Mouse (Mus musculus) intestine, postnatal 0 days (tissue): Measurements from ENCODE around the gene Cand1. TPM values are rescaled to one million over a fixed set of nuclear protein-coding genes. Genes with fewer than 3 reads are reported as not detected.

Experiments used
- ATAC-seq: fragments of 200-750 bp; cut with Nextera tagmentation; 2 replicates; pipeline ENCODE4 v1.8.0; 2017; ENCODE audit warnings: mild to moderate bottlenecking, moderate TSS enrichment, moderate library complexity
- H3K27ac ChIP-seq: fragments of 300-500 bp; sonication (generic); 2 replicates; pipeline ENCODE4 v1.5.1; 2014; ENCODE audit warnings: mild to moderate bottlenecking, low read depth, low read length, moderate library complexity
- H3K27me3 ChIP-seq: fragments of 300-500 bp; sonication (generic); replicated peaks from 2 replicates; pipeline ENCODE4 v1.6.1; 2014; ENCODE audit warnings: low read length, mixed read lengths; ENCODE audit not compliant: control insufficient read depth, insufficient read depth
- H3K36me3 ChIP-seq: fragments of 300-500 bp; sonication (generic); 2 replicates; pipeline ENCODE4 v1.6.1; 2014; ENCODE audit warnings: mild to moderate bottlenecking, moderate library complexity; ENCODE audit not compliant: control insufficient read depth, insufficient read depth
- H3K4me1 ChIP-seq: fragments of 300-500 bp; sonication (generic); replicated peaks from 2 replicates; pipeline ENCODE4 v1.6.1; 2014; ENCODE audit warnings: antibody characterized with exemption, low read length, mixed read lengths; ENCODE audit not compliant: control insufficient read depth, insufficient read depth
- H3K4me2 ChIP-seq: fragments of 300-500 bp; sonication (generic); replicated peaks from 2 replicates; pipeline ENCODE4 v1.6.1; 2014; ENCODE audit warnings: low read depth, mild to moderate bottlenecking, moderate library complexity
- H3K4me3 ChIP-seq: fragments of 300-500 bp; sonication (generic); 2 replicates; pipeline ENCODE4 v1.5.1; 2014; ENCODE audit warnings: low read depth, low read length
- H3K9ac ChIP-seq: fragments of 300-500 bp; sonication (generic); 2 replicates; pipeline ENCODE4 v1.6.1; 2014; ENCODE audit warnings: mild to moderate bottlenecking, low read depth, low read length
- H3K9me3 ChIP-seq: fragments of 300-500 bp; sonication (generic); 2 replicates; pipeline ENCODE4 v1.6.1; 2016; ENCODE audit warnings: mixed run types; ENCODE audit not compliant: control insufficient read depth
- CTCF ChIP-seq: sonication (generic); IDR thresholded peaks from 2 replicates; pipeline ENCODE4 v1.5.1; 2016; ENCODE audit warnings: low read depth, mild to moderate bottlenecking, control low read depth, antibody characterized with exemption, moderate library complexity
- WGBS: fragments of 180-500 bp; shearing (Covaris S2); extraction: QIAGEN DNeasy Blood & Tissue Kit; methylation state at CpG from one replicate; pipeline ENCODE4 v1.1.7; 2014; 5-methylcytosine and 5-hydroxymethylcytosine counted together
- polyA plus RNA-seq: library from polyadenylated mRNA; unstranded; fragments of >200 nt; fragmentation: Nextera tagmentation; extraction: Ambion mirVana; gene quantifications from 2 replicates; pipeline ENCODE4 v1.2.1, GENCODE M21; 2015

Cand1 gene
- polyA plus RNA-seq, result 13.6 and 16.9 TPM in 2 replicates

GRCm38 (mm10) chr10:119239969-119240721 lies at the start of gene Cand1:
Gene Cand1 (minus strand): TSS chr10:119240055.
- Histone ChIP-seq H3K9me3 (no peaks in the 10 kb centered on the region), H3K36me3 (no peaks in the 10 kb centered on the region), H3K4me3 (peak within 1 kb of the TSS; percentile 98), H3K4me2 (peak within 1 kb of the TSS; percentile 76), H3K27ac (peak within 1 kb of the TSS; percentile 98), H3K27me3 (no peaks in the 10 kb centered on the region), H3K9ac (peak within 1 kb of the TSS; percentile 94), H3K4me1 (peaks cover 3% of the 10 kb centered on the region; the same call in 1 of the 2 replicates)
- WGBS, result under 1% methylated on average over 66 of the region's 67 CpGs
- no peak for TF ChIP-seq CTCF
- ATAC-seq, result peak; percentile 99

- WGBS, result 82% methylated on average over 10 of the region's 10 CpGs
- no peak for ATAC-seq
- H3K9ac ChIP-seq, result no peak overlapping the region
- H3K4me2 ChIP-seq, result no peak overlapping the region
- no peak overlapping the region for H3K27ac ChIP-seq
- TF ChIP-seq CTCF, result no peak
- no peak overlapping the region for H3K4me3 ChIP-seq
- no peaks in the 10 kb centered on the region for H3K4me1 ChIP-seq
- H3K27me3 ChIP-seq, result no peaks in the 10 kb centered on the region
- H3K36me3 ChIP-seq, result no peaks in the 10 kb centered on the region
- no peaks in the 10 kb centered on the region for H3K9me3 ChIP-seq
Observed at GRCm38 (mm10) chr10:119278871-119279270, 39.0 kb upstream of the Cand1 start.

GRCm38 (mm10) chr10:119274333-119274732 lies 34.5 kb upstream of the Cand1 start:
- Histone ChIP-seq H3K27me3 (no peaks in the 10 kb centered on the region), H3K9ac (no peak overlapping the region), H3K36me3 (no peaks in the 10 kb centered on the region), H3K27ac (no peak overlapping the region), H3K4me1 (no peaks in the 10 kb centered on the region), H3K4me2 (no peak overlapping the region), H3K4me3 (no peak overlapping the region), H3K9me3 (no peaks in the 10 kb centered on the region)
- ATAC-seq, result no peak
- 86% methylated on average over 6 of the region's 6 CpGs for WGBS
- TF ChIP-seq CTCF, result no peak

GRCm38 (mm10) chr10:119272536-119272935 lies 32.7 kb upstream of the Cand1 start:
- TF ChIP-seq CTCF, result no peak
- no peak overlapping the region for H3K4me3 ChIP-seq
- H3K4me2 ChIP-seq, result no peak overlapping the region
- H3K36me3 ChIP-seq, result no peaks in the 10 kb centered on the region
- H3K9ac ChIP-seq, result no peak overlapping the region
- 79% methylated on average over 10 of the region's 10 CpGs for WGBS
- no peaks in the 10 kb centered on the region for H3K9me3 ChIP-seq
- no peaks in the 10 kb centered on the region for H3K4me1 ChIP-seq
- ATAC-seq, result no peak
- H3K27me3 ChIP-seq, result no peaks in the 10 kb centered on the region
- H3K27ac ChIP-seq, result no peak overlapping the region

- Histone ChIP-seq H3K9ac (no peak overlapping the region), H3K4me3 (no peak overlapping the region), H3K4me2 (no peak overlapping the region), H3K4me1 (no peaks in the 10 kb centered on the region), H3K9me3 (no peaks in the 10 kb centered on the region), H3K27me3 (no peaks in the 10 kb centered on the region), H3K36me3 (no peaks in the 10 kb centered on the region), H3K27ac (no peak overlapping the region)
- TF ChIP-seq CTCF, result no peak
- WGBS, result 92% methylated on average over 10 of the region's 10 CpGs
- ATAC-seq, result no peak
Observed at GRCm38 (mm10) chr10:119272005-119272404, 32.1 kb upstream of the Cand1 start.

- TF ChIP-seq CTCF, result no peak
- Histone ChIP-seq H3K9me3 (no peaks in the 10 kb centered on the region), H3K27me3 (no peaks in the 10 kb centered on the region), H3K4me1 (no peaks in the 10 kb centered on the region), H3K36me3 (no peaks in the 10 kb centered on the region), H3K9ac (no peak overlapping the region), H3K4me2 (no peak overlapping the region), H3K4me3 (no peak overlapping the region), H3K27ac (no peak overlapping the region)
- ATAC-seq, result no peak
- whole genome bisulfite sequencing, result 84% methylated on average over 10 of the region's 10 CpGs
Observed at GRCm38 (mm10) chr10:119271101-119271500, 31.2 kb upstream of the Cand1 start.
